Mouse (Mus musculus) CH12.LX (cell line): ENCODE results near the gene Kat7.

ENCODE experiments used
- CTCF ChIP-seq, 2 experiments: IDR thresholded peaks in 1 of 2; conservative IDR thresholded peaks in 1 of 2; 2 replicates each; pipeline ENCODE4 v1.5.1; 2011 to 2012; ENCODE audit warnings: low read depth in 2 of 2, low read length in 2 of 2, improper control_type of control experiment in 1 of 2, inconsistent platforms in 1 of 2, mild to moderate bottlenecking in 1 of 2, moderate library complexity in 1 of 2
- MEF2A ChIP-seq: IDR thresholded peaks from 2 replicates; pipeline ENCODE4 v1.6.1; 2014; ENCODE audit warnings: low read depth, mild to moderate bottlenecking, inconsistent platforms, low read length, improper control_type of control experiment, borderline replicate concordance
- NELFE ChIP-seq: IDR thresholded peaks from 2 replicates; pipeline ENCODE4 v1.6.1; 2011; ENCODE audit warnings: low read depth, low read length, improper control_type of control experiment
- POLR2AphosphoS2 ChIP-seq: IDR thresholded peaks from 2 replicates; pipeline ENCODE4 v1.6.1; 2011; ENCODE audit warnings: low read depth, low read length, improper control_type of control experiment
- USF1 ChIP-seq: IDR thresholded peaks from 2 replicates; pipeline ENCODE4 v1.6.1; 2014; ENCODE audit warnings: low read depth, mild to moderate bottlenecking, inconsistent platforms, low read length, improper control_type of control experiment

DNA sequence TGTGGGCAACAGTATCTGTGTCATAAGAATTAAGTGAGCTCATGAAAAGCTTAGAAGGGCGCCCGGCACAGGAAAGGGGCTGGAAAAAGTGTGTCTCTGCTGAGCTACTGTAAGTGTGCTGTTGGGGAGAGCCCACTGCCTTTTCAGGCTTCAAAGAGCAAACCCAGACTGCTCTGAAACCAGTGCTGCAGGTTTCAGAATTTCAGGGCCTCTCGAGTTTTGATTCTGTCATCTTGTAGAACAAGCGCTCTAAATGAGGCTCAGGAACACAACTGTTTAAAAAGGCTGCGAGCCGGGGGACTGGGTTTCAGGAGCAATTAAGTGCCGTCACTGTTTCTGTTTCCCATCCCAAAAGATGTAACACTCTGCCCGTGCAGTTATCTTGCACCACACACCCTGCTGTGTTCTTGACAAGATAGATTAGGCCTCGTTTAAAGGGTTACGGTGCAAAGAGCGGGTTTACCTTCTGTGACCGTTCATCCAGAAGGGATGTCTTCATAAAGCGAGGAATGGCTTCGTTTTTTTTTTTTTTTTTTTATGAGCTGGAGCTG lies 29.5 kb upstream of the Kat7 start:
- no peak for TF ChIP-seq MEF2A
- TF ChIP-seq POLR2AphosphoS2, result no peak
- TF ChIP-seq CTCF (conservative IDR thresholded peaks at IDR 0.05 in 1 of 2, IDR thresholded peaks at IDR 0.05 in 1 of 2; ENCODE audit: low read depth in 2 of 2, low read length in 2 of 2), result no peak
- no peak for TF ChIP-seq NELFE
- no peak for TF ChIP-seq USF1
